Mouse (Mus musculus): ENCODE measurements around the gene Slc12a4.

Slc12a4 gene

DNA sequence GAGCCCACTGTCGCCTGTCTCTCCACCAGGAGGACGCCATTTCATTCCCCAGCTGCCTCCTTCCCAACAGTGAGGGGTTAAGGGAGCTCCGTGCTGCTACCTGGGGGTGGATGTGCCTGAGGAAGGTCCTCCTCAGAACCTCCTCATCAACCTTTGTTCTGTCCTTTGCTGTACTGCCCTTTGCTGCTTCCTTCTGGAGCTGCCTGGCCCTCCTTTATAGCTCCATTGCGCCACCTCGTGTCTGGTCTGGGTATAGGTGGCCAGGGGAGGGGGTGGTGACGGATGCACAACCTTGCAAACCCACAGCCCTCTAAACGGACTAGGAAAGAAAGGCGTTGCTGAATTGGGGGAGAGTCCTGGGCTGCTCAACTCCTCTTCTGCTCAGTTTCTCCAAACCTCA, 35.3 kb downstream of the Slc12a4 start:
- peak; percentile 56 to 82 for DNase-seq

DNA sequence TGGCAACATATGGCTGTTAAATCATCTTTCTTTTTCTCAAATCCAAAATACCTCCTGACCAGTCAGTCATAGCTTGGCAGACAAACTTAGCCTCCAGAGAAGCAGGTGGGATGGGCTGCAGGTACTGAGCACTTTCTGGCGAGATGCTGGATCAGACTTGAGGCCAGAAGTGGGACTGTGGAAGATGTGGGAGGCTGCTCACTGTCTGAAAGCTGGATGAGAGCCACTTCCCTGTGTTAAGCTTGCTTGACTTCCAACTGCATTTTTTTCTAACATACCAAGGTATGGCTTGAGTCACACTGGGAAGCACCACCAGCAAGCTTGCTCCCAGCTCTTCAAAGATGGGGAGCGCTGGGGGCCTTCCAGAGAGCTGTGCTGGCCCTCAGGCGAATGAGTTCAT, 40.8 kb downstream of the Slc12a4 start:
- DNase-seq = no peak

DNA sequence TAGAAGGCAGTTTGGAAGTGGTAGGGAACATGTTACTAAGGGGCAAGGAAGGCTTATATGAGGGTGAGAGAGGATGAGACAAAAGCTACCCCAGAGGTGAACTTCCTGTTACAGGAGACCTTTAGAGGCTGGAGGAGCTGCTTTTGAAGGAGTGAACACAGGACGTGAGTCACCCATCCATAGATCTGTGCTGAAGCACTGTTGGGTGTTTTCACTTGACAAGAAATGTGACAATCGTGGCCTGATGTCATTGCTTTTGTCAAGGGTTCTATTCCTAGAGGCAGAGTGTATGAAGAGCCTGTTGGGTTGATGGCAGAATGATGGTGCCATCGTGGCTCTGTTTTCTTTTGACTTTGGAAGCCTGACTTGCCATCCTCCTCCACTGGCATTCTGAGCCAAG, 46.5 kb downstream of the Slc12a4 start:
- no peak for DNase-seq

DNA sequence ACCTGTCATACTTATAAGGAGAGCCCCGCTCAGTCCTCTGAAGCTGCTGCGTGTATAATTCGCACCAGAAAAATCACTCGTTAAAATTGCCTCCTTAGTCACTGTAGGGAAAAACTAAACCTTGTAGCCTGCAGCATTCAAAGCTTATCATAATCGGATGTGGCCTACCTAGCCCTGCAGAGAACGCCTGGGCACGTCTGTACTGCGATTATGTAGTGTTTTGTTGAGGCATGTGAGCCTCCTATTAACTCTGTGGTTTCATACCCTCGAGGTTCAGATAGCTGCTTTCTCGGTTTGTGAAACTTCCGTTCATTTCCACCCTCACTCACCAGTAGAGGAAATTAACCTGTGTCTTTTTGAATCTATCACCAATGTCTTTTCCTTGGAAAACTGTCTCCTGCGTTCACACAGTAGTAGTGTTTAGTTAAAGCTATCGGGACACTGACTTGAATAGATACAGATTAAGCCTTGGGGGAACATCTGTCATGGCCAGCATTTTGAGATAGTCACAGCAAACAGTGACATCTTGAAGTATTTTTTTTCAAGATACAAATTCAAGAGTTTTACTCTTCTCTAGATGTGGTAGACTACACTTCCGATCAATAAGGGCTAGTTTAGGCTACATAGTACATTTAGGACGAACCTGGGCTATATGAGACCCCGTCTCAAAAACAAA, 64.8 kb downstream of the Slc12a4 start:
- no peak for DNase-seq

DNA sequence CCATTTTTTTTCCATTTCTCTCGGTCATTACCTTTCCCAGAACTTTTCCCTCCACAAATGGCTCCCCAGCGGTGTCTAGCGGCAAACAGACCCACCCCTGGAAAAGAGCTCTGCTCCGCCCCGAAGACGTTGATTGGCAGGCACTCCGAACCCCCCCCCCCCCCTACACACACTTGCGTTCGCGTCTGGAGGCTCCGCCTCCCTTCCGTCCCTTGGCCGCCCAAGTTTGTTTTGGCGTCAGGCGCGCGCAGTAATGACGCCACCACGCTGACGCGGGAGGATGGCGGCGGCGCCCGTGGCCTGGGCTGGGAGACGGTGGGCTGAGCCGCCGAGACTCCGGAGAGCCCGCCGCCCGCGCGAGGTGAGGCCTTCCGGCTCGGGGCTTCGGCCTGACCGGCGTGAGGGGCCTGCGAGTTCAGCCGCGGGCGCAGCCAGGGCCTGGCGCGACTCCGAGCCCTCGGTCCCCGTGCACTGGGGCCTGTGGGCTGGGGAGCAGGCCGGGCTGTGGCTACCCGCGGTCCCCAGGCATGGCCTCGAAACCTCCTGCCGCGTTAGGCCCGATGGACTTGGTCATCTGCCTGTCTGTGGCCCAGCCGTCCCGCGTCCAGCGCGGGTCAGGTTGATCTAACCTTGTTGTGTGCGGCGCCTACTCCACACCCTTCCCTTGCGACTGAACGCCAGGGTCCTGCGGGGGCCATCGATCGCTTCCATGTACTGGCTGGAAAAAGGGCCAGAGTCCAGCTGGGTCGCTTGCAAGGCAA, 65.5 kb downstream of the Slc12a4 start, which contains the start of gene Pskh1:
Gene Pskh1, plus strand, starts transcription at position 262 of the 761 bp plus-strand sequence.
- DNase-seq = peak; percentile 84 to 91

DNA sequence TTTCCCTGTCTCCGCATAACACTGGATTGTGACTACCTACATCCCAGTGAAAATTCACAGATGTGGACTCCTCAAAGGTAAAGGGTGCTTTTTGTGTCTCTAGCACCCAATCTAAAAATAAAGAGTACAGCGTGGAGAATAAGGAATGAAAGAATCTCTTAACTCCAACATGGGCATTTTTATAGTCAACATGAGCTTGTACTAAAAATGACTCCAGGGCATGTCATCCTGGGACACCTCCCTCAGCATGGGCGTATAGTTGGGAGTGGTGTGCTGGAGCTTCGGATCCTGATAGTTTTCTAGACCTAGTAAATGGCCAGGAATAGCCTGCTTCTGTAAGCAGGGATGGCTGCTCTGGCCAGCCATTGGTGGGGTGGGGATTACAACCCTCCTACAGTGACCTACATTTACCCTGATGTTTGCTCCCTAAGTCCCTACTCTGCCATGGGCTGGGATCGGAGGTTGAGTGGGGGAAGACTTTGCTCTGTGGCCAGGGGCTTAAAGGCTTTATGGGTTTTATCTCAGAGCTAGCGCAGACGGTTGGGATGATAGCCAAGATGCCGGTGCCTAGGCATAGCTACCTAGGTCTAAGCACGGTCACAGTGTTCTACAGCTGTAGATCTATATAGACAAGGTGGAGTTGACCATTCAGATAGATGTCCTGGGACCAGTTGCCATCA, 68.0 kb downstream of the Slc12a4 start:
- no peak for DNase-seq

Measured in kidney, adult 8-10 months (tissue).